Mouse (Mus musculus) fibroblast of lung, adult 2 months (primary cell): ENCODE data around the gene Rundc3b.
A peak's percentile ranks its signal among the peaks of the same experiment; 100 is the strongest.

Experiments
- DNase-seq: peaks from one replicate; pipeline ENCODE4 v3.0.0-alpha.2; 2011; ENCODE audit warnings: low read depth

Rundc3b gene

DNA sequence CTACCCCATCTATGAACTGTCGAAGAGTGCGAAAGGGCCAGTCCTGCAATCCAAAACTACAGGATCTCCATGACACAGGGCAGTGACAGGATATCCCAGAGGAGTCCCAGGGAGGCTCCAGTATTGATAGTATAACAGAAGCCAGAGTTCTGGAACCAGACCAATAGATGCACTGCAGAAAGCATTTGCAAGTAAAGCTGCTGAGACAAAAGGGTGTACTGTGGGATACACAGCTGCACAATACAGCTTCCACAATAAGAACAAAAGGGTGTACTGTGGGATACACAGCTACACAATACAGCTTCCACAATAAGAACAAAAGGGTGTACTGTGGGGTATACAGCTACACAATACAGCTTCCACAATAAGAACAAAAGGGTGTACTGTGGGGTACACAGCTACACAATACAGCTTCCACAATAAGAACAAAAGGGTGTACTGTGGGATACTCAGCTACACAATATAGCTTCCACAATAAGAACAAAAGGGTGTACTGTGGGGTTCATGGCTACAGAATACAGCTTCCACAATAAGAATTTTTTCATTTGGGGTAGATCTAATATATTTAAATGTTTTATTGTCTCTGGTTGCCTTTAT is 134.0 kb downstream of the Rundc3b start:
- no peak for DNase-seq

DNA sequence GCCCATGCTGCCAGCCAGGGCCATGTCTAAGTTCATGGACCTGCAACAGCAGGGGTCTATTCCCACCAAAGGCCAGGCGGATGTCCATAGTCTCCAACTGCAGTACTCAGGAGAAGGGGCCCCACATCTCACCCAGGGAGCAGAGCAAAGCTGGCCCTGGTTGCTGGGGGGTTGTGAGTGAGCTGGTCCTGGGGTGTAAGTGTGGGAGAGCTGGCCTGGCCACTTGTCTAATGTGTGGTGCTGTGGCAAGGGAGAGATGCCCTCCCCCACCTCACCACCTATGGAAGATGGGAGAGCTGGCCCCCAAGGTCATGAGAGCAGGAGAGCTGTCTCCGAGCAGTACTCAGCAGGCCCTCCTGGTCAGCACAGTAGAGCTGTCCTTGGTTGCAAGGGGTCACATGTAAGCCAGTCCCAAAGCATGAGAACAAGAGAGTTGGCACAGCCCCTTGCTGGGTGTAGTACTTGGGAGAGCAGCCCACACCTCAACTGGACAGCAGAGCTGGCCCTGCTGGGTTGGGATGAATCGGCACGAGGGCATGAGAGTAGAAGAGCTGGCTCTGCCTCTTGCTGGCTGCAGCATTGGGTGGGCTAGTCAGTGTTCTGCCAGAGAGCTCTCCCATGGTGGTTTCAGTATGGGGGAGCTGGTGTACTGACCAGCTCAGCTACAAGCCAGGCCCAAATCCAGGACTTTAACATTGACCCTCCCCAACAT is 134.6 kb downstream of the Rundc3b start:
- DNase-seq: no peak

GRCm38 (mm10) chr5:8456561-8456960 is 166.2 kb downstream of the Rundc3b start:
- peak; percentile 63 for DNase-seq

- DNase-seq: no peak
Observed at GRCm38 (mm10) chr5:8455565-8455964, 167.2 kb downstream of the Rundc3b start.
